Mouse (Mus musculus) midbrain, embryonic 14.5 days (tissue): Measurements from ENCODE around the gene Sf3a2. TPM values are rescaled to one million over a fixed set of nuclear protein-coding genes. Genes with fewer than 3 reads are reported as not detected.

Experiments used
- ATAC-seq: fragments of 200-750 bp; cut with Nextera tagmentation; 2 replicates; pipeline ENCODE4 v1.8.0; 2017; ENCODE audit warnings: moderate number of reproducible peaks, moderate library complexity; ENCODE audit not compliant: low FRiP score, low TSS enrichment
- DNase-seq: peaks from one replicate; pipeline ENCODE4 v3.0.0-alpha.2; 2015
- H3K27ac ChIP-seq: fragments of 300-500 bp; sonication (generic); replicated peaks from 2 replicates; pipeline ENCODE4 v1.5.1; 2014; ENCODE audit warnings: mild to moderate bottlenecking, low read depth, low read length, moderate library complexity
- H3K27me3 ChIP-seq: fragments of 300-500 bp; sonication (generic); 2 replicates; pipeline ENCODE4 v1.6.1; 2014; ENCODE audit warnings: low read length, control low read depth, mixed read lengths; ENCODE audit not compliant: control insufficient read depth, insufficient read depth
- H3K36me3 ChIP-seq: fragments of 300-500 bp; sonication (generic); 2 replicates; pipeline ENCODE4 v1.6.1; 2014; ENCODE audit warnings: low read length, control low read depth; ENCODE audit not compliant: control insufficient read depth, insufficient read depth
- H3K4me1 ChIP-seq: fragments of 300-500 bp; sonication (generic); 2 replicates; pipeline ENCODE4 v1.6.1; 2014; ENCODE audit warnings: mild to moderate bottlenecking, antibody characterized with exemption, low read length, control low read depth; ENCODE audit not compliant: control insufficient read depth, insufficient read depth
- H3K4me2 ChIP-seq: fragments of 300-500 bp; sonication (generic); 2 replicates; pipeline ENCODE4 v1.6.1; 2014; ENCODE audit warnings: mild to moderate bottlenecking, low read length, moderate library complexity
- H3K4me3 ChIP-seq: fragments of 300-500 bp; sonication (generic); replicated peaks from 2 replicates; pipeline ENCODE4 v1.5.1; 2014; ENCODE audit warnings: low read depth, low read length
- H3K9ac ChIP-seq: fragments of 300-500 bp; sonication (generic); replicated peaks from 2 replicates; pipeline ENCODE4 v1.6.1; 2014; ENCODE audit warnings: mild to moderate bottlenecking, low read length, moderate library complexity
- H3K9me3 ChIP-seq: fragments of 300-500 bp; sonication (generic); 2 replicates; pipeline ENCODE4 v1.6.1; 2016; ENCODE audit warnings: low read length, control low read depth, mixed read lengths; ENCODE audit not compliant: control insufficient read depth
- WGBS: fragments of 180-500 bp; shearing (Covaris S2); extraction: QIAGEN DNeasy Blood & Tissue Kit; methylation state at CpG from one replicate; pipeline ENCODE4 v1.1.7; 2014; 5-methylcytosine and 5-hydroxymethylcytosine counted together
- polyA plus RNA-seq: library from polyadenylated mRNA; unstranded; fragments of >200 nt; fragmentation: Nextera tagmentation; extraction: Ambion mirVana; gene quantifications from 2 replicates; pipeline ENCODE4 v1.2.1, GENCODE M21; 2014

Gene Sf3a2
- polyA plus RNA-seq, 1 experiment from 2014 or later, result 75.1 TPM

GRCm38 (mm10) chr10:80793803-80794202, 4.2 kb upstream of the Sf3a2 start:
- Histone ChIP-seq H3K36me3 (peaks cover 79% of the 10 kb centered on the region), H3K4me1 (peaks cover 11% of the 10 kb centered on the region), H3K9me3 (no peaks in the 10 kb centered on the region), H3K9ac (no peak overlapping the region), H3K4me3 (no peak overlapping the region), H3K4me2 (no peak overlapping the region), H3K27ac (no peak overlapping the region), H3K27me3 (no peaks in the 10 kb centered on the region)
- DNase-seq, result no peak
- ATAC-seq, result no peak
- WGBS, result 91% methylated on average over 4 of the region's 4 CpGs

DNA sequence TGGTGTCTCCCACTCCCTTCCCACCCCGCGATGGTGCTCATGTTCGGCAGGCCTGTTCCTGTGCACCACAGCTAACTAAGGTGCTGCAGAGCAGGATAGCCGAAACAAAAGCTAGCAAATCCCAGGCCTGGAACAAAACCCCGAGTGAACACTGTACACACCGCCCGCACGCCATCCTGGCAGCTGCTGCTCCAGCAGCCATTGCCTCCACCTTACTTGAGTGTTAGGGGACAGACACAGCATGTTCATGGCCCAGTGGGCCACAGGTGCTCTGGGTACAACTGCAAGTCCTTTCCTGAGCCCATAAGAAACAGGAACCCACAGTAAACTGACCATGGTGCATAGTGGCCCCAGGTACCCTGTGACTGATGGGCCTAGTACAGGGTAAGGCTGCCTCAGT, 3.2 kb upstream of the Sf3a2 start:
- Histone ChIP-seq H3K4me2 (no peak overlapping the region), H3K9me3 (no peaks in the 10 kb centered on the region), H3K36me3 (peaks cover 70% of the 10 kb centered on the region), H3K4me1 (peaks cover 17% of the 10 kb centered on the region), H3K27me3 (no peaks in the 10 kb centered on the region), H3K27ac (no peak overlapping the region), H3K9ac (no peak overlapping the region), H3K4me3 (no peak overlapping the region)
- no peak for DNase-seq
- 89% methylated on average over 8 of the region's 8 CpGs for WGBS
- ATAC-seq, result no peak

DNA sequence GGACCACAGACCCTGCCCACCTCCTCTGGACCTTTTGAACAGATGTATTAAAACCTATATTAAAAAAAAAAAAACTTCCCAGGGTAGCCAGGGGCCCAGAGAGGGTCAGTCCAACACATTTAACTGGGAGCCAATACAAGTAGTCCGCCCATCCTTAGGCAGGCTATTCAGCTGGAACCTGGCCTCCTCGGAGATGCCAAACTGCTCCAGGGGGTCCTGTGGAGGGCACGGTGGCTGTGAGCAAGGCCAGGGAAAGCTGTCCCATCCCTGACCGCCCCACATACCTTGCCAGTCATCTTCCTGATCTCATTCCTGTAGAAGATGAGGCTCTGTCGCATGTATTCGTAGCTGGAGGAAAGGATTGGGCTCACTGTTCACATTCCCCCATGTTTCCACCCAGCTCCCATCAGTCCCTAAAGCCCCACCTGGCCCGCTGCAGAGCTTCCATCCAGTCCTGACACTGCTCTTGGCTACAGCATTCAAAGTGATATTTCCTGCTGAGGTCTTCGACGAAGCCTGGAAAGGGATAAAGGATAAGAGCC, 1.6 kb upstream of the Sf3a2 start:
- Histone ChIP-seq H3K9ac (peak overlapping the region; percentile 91), H3K4me3 (peak overlapping the region; percentile 5)
- ATAC-seq, result no peak

GRCm38 (mm10) chr10:80797186-80798149, 530 bp upstream of the Sf3a2 start:
- 3% methylated on average over 58 of the region's 59 CpGs for WGBS
- DNase-seq (no peak), ATAC-seq (peak; percentile 71)
- H3K27me3 ChIP-seq, result no peaks in the 10 kb centered on the region
- peaks cover 22% of the 10 kb centered on the region for H3K4me1 ChIP-seq
- H3K4me2 ChIP-seq, result peak overlapping the region; percentile 82
- H3K4me3 ChIP-seq, result peak overlapping the region; percentile 88
- peak overlapping the region; percentile 91 for H3K9ac ChIP-seq
- peak overlapping the region; percentile 91 for H3K27ac ChIP-seq
- H3K36me3 ChIP-seq, result peaks cover 65% of the 10 kb centered on the region
- no peaks in the 10 kb centered on the region for H3K9me3 ChIP-seq

More for the DNA sequence above, 1.6 kb upstream of the Sf3a2 start:
- peaks cover 65% of the 10 kb centered on the region for H3K36me3 ChIP-seq
- no peak for DNase-seq
- WGBS, result 83% methylated on average over 9 of the region's 9 CpGs
- H3K27ac ChIP-seq, result no peak overlapping the region
- H3K9me3 ChIP-seq, result no peaks in the 10 kb centered on the region
- H3K27me3 ChIP-seq, result no peaks in the 10 kb centered on the region
- H3K4me1 ChIP-seq, result peaks cover 22% of the 10 kb centered on the region
- H3K4me2 ChIP-seq, result peak overlapping the region; percentile 82

- Histone ChIP-seq H3K9me3 (no peaks in the 10 kb centered on the region), H3K36me3 (peaks cover 66% of the 10 kb centered on the region), H3K4me2 (peak overlapping the region; percentile 82), H3K27me3 (no peaks in the 10 kb centered on the region), H3K4me3 (peak overlapping the region; percentile 88), H3K9ac (peak overlapping the region; percentile 91), H3K27ac (peak overlapping the region; percentile 91), H3K4me1 (peaks cover 22% of the 10 kb centered on the region)
- ATAC-seq, result no peak
- 3% methylated on average over 18 of the region's 18 CpGs for WGBS
- DNase-seq, result peak; percentile 13
Measured at GRCm38 (mm10) chr10:80799070-80799566, 1.1 kb downstream of the Sf3a2 start.

DNA sequence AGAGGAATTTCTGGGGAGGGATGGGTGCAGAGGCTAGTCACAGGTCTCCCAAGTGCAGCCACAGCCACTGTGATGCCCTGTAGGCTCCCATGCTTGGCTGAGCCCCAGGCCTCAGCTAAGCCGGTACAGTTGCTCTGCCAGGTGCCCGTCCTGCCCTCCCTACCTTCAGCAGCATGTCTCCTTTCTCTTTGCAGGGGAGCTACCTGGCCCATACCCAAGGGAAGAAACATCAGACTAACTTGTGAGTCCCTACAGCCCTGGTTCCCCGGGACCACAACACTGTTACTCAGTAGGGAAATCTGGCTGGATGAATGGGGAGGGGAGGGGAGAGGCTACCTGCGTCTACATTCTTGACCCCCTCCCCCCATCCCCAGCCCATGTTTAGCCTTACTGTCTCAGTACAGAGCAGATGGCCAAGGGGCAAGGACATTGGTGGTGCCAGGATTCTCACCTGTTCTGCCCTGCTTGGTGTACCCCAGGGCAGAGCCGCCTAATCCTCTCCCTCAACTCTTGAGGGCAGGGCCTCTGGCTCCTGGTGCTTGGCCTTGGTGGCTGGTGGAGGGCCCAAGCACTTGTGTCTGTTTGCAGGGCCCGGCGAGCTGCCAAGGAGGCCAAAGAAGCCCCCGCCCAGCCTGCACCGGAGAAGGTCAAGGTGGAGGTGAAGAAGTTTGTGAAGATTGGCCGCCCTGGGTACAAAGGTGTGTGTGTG, 4.4 kb downstream of the Sf3a2 start:
- DNase-seq (no peak), ATAC-seq (no peak)
- H3K4me1 ChIP-seq, result peaks cover 22% of the 10 kb centered on the region
- H3K4me2 ChIP-seq, result no peak overlapping the region
- H3K36me3 ChIP-seq, result peaks cover 54% of the 10 kb centered on the region
- no peak overlapping the region for H3K9ac ChIP-seq
- no peak overlapping the region for H3K27ac ChIP-seq
- H3K27me3 ChIP-seq, result no peaks in the 10 kb centered on the region
- no peak overlapping the region for H3K4me3 ChIP-seq
- H3K9me3 ChIP-seq, result no peaks in the 10 kb centered on the region
- 94% methylated on average over 10 of the region's 10 CpGs for WGBS

DNA sequence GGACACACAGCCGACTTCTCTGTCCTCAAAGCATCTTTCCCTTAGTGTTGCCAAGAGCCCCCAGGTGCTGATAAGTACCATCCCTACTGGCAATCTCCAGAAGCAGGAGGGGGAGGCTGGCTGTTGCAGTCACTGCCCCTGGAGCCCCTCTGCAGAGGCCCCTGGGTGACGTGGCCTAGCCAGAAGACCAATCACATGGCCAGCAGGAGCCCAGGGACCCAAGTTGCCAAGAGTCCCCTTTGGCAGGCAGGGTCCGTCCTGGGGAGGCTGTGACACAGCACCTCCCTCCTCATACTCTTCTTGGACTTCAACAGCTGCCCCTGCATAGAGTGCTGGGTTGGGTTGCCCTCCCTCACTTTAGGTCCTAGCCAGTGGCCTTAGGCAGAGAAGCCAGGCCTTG, 5.0 kb downstream of the Sf3a2 start:
- H3K27ac ChIP-seq, result no peak overlapping the region
- DNase-seq (no peak), ATAC-seq (no peak)
- no peak overlapping the region for H3K4me2 ChIP-seq
- H3K4me3 ChIP-seq, result no peak overlapping the region
- no peaks in the 10 kb centered on the region for H3K27me3 ChIP-seq
- peaks cover 54% of the 10 kb centered on the region for H3K36me3 ChIP-seq
- no peaks in the 10 kb centered on the region for H3K9me3 ChIP-seq
- H3K9ac ChIP-seq, result no peak overlapping the region
- 82% methylated on average over 3 of the region's 3 CpGs for WGBS
- peaks cover 26% of the 10 kb centered on the region for H3K4me1 ChIP-seq

- Histone ChIP-seq H3K9me3 (no peaks in the 10 kb centered on the region), H3K27me3 (peaks cover 4% of the 10 kb centered on the region; the same call in 1 of the 2 replicates), H3K4me2 (no peak overlapping the region), H3K4me3 (no peak overlapping the region), H3K27ac (no peak overlapping the region), H3K4me1 (peaks cover 37% of the 10 kb centered on the region), H3K36me3 (peaks cover 54% of the 10 kb centered on the region), H3K9ac (no peak overlapping the region)
- 100% methylated on average over 2 of the region's 2 CpGs for WGBS
- no peak for DNase-seq
- ATAC-seq, result no peak
Measured at GRCm38 (mm10) chr10:80804340-80804739, 6.3 kb downstream of the Sf3a2 start.
